Mouse (Mus musculus) neural tube, embryonic 14.5 days (tissue): Measurements from ENCODE around the gene Gad2. TPM values are rescaled to one million over a fixed set of nuclear protein-coding genes. Genes with fewer than 3 reads are reported as not detected.
A peak's percentile ranks its signal among the peaks of the same experiment; 100 is the strongest.

Experiments
- ATAC-seq: fragments of 200-750 bp; cut with Nextera tagmentation; 2 replicates; pipeline ENCODE4 v1.8.0; 2017; ENCODE audit warnings: low read depth, mild to moderate bottlenecking, moderate TSS enrichment, moderate library complexity
- H3K27ac ChIP-seq: fragments of 300-500 bp; sonication (generic); 2 replicates; pipeline ENCODE4 v1.5.1; 2014; ENCODE audit warnings: low read depth, mild to moderate bottlenecking, control low read depth, low read length, moderate library complexity, mixed read lengths
- H3K27me3 ChIP-seq: fragments of 300-500 bp; sonication (generic); 2 replicates; pipeline ENCODE4 v1.6.1; 2014; ENCODE audit warnings: low read length; ENCODE audit not compliant: control insufficient read depth, insufficient read depth
- H3K36me3 ChIP-seq: fragments of 300-500 bp; sonication (generic); 2 replicates; pipeline ENCODE4 v1.6.1; 2014; ENCODE audit warnings: low read length, mixed read lengths; ENCODE audit not compliant: control insufficient read depth, insufficient read depth
- H3K4me1 ChIP-seq: fragments of 300-500 bp; sonication (generic); 2 replicates; pipeline ENCODE4 v1.6.1; 2014; ENCODE audit warnings: low read length; ENCODE audit not compliant: control insufficient read depth, insufficient read depth
- H3K4me2 ChIP-seq: fragments of 300-500 bp; sonication (generic); 2 replicates; pipeline ENCODE4 v1.6.1; 2014; ENCODE audit warnings: mild to moderate bottlenecking, low read depth, low read length, control low read depth
- H3K4me3 ChIP-seq: fragments of 300-500 bp; sonication (generic); 2 replicates; pipeline ENCODE4 v1.5.1; 2014; ENCODE audit warnings: low read depth, low read length, control low read depth, mixed read lengths
- H3K9ac ChIP-seq: fragments of 300-500 bp; sonication (generic); replicated peaks from 2 replicates; pipeline ENCODE4 v1.6.1; 2014; ENCODE audit warnings: low read depth, mild to moderate bottlenecking, control low read depth, low read length, mixed read lengths
- H3K9me3 ChIP-seq: fragments of 300-500 bp; sonication (generic); 2 replicates; pipeline ENCODE4 v1.6.1; 2016; ENCODE audit warnings: low read length; ENCODE audit not compliant: control insufficient read depth
- WGBS: fragments of 180-500 bp; shearing (Covaris S2); extraction: QIAGEN DNeasy Blood & Tissue Kit; methylation state at CpG from one replicate; pipeline ENCODE4 v1.1.7; 2014; 5-methylcytosine and 5-hydroxymethylcytosine counted together
- polyA plus RNA-seq: library from polyadenylated mRNA; unstranded; fragments of >200 nt; fragmentation: Nextera tagmentation; extraction: Ambion mirVana; gene quantifications from 2 replicates; pipeline ENCODE4 v1.2.1, GENCODE M21; 2014

Gad2 gene
- polyA plus RNA-seq, 1 experiment from 2014 or later, result 38.5 TPM

DNA sequence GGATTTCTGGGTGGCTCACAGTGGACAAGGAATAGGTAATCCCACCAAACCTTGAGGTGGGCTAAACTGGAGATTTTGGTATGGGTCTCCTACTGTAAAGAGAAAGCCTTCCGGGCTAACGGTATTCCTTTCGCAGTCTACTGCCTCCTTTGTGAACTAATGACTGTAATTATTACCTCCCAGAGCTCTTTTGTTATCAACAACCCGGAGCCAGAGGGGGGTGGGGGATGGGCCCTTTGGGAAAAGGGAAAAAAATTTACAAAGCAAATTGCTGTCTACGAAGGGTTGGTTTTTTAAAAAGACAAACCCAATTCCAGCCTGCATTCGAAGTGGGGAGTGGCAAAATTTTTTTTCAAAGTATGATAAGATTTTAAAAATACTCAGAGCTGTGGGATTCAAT lies 2.0 kb upstream of the Gad2 start:
- Histone ChIP-seq H3K4me3 (no peak overlapping the region), H3K9me3 (no peaks in the 10 kb centered on the region)

GRCm38 (mm10) chr2:22620534-22620933 lies 1.5 kb upstream of the Gad2 start:
- peak overlapping the region; percentile 81 for H3K9ac ChIP-seq
- peak overlapping the region; percentile 67 for H3K4me2 ChIP-seq
- H3K36me3 ChIP-seq, result no peaks in the 10 kb centered on the region
- no peak for ATAC-seq
- H3K9me3 ChIP-seq, result no peaks in the 10 kb centered on the region
- H3K27me3 ChIP-seq, result peaks cover 22% of the 10 kb centered on the region
- WGBS, result 3% methylated on average over 7 of the region's 7 CpGs
- peak overlapping the region; percentile 96 for H3K27ac ChIP-seq
- H3K4me1 ChIP-seq, result peaks cover 17% of the 10 kb centered on the region; the same call in 1 of the 2 replicates
- H3K4me3 ChIP-seq, result peak overlapping the region; percentile 46; the same call in 1 of the 2 replicates

More for the DNA sequence above, 2.0 kb upstream of the Gad2 start:
- Histone ChIP-seq H3K27me3 (peaks cover 21% of the 10 kb centered on the region), H3K4me1 (peaks cover 17% of the 10 kb centered on the region; the same call in 1 of the 2 replicates), H3K36me3 (no peaks in the 10 kb centered on the region), H3K4me2 (peak overlapping the region; percentile 34; the same call in 1 of the 2 replicates), H3K27ac (peak overlapping the region; percentile 96), H3K9ac (0 out of 2 replicates have a peak overlapping the region, but pooled peaks have one; percentile 39)
- peak; percentile 12 for ATAC-seq
- WGBS, result under 1% methylated on average over 6 of the region's 6 CpGs

DNA sequence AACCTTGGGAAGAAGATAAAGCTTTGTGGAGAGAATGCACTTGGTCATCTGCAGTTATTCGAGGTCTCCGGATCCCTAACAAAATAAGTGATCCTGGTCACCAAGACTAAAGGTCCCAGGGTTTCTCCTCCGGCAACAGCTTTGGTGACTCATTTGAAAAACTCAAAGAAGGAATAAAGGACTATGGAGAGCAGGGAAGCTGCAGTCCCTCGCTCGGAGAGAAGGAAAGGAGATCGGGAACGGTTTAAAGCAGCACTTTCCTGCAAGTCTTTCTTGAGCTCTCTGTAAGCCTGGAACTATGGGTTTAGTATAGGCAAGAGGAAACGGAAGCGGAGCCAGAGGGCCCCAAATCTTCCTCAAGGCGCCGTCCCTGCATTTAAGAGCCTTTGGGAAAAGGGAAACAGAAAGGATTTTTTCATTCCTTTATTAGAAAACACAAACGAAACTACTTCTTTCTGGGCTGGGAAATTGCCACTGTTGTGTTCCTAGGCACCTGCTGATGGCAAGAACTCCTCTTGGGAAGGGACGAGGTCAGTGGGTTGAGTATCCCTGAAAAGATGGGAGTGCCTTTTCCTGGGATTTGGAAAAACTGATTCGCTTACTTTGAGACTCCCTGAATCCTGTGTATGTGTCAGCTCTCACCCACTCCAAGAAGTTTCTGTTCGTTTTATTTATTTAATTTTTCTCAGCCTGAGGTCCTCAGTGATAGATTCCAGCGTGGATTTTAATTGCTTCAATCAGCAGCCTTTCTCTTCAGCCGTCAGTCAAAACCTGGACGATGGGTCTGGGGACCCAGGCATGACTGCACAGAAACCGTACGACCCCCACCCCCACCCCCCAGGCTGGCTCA lies 802 bp upstream of the Gad2 start:
- H3K9ac ChIP-seq, result peak overlapping the region; percentile 81
- H3K36me3 ChIP-seq, result no peaks in the 10 kb centered on the region
- peaks cover 17% of the 10 kb centered on the region; the same call in 1 of the 2 replicates for H3K4me1 ChIP-seq
- H3K4me2 ChIP-seq, result peak overlapping the region; percentile 67
- H3K27ac ChIP-seq, result peak overlapping the region; percentile 96
- WGBS, result 5% methylated on average over 20 of the region's 20 CpGs
- H3K27me3 ChIP-seq, result peaks cover 24% of the 10 kb centered on the region
- H3K4me3 ChIP-seq, result peak overlapping the region; percentile 46
- no peaks in the 10 kb centered on the region for H3K9me3 ChIP-seq
- ATAC-seq, result peak; percentile 29

DNA sequence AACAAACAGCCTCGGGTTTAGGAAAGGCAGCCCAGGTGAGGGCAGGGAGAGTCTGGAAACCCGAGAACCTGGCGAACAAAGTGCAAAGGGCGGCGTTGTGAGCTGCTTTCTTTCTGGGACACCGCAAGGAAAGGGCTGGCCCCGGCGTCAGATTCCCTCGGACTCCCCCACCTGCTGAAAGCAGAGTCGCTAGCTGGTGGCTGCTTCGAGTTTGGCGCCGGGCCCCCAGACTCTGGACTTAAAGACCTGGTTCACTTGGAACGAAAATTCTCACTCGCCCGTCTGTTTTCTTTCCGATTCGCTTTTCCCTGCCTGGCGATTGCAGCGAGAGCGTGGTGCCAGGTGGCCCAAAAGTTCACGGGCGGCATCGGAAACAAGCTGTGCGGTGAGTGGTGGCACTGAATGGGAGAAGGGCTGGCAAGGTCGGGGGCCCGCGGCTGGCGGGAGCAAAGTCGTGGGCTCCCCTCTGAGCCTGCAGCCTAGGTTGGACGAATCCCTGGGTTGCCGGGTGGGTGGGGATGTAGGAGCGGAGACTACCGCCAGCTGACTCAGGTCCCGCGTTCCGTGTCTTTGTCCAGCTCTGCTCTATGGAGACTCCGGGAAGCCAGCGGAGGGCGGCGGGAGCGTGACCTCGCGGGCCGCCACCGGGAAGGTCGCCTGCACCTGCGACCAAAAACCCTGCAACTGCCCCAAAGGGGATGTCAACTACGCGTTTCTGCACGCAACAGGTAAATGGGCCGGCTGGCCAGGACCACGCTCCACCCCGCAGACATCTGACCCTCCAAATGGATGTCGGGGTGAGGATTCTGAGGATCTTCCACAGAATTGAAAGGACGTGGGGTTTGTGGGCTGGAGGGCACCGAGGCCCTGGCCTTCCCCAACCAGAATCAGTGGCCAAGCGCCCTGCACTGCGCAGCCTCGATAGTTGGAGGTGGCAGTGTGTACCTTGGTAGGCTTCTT lies 1.4 kb downstream of the Gad2 start:
- WGBS, result under 1% methylated on average over 60 of the region's 60 CpGs
- peak overlapping the region; percentile 46 for H3K4me3 ChIP-seq

DNA sequence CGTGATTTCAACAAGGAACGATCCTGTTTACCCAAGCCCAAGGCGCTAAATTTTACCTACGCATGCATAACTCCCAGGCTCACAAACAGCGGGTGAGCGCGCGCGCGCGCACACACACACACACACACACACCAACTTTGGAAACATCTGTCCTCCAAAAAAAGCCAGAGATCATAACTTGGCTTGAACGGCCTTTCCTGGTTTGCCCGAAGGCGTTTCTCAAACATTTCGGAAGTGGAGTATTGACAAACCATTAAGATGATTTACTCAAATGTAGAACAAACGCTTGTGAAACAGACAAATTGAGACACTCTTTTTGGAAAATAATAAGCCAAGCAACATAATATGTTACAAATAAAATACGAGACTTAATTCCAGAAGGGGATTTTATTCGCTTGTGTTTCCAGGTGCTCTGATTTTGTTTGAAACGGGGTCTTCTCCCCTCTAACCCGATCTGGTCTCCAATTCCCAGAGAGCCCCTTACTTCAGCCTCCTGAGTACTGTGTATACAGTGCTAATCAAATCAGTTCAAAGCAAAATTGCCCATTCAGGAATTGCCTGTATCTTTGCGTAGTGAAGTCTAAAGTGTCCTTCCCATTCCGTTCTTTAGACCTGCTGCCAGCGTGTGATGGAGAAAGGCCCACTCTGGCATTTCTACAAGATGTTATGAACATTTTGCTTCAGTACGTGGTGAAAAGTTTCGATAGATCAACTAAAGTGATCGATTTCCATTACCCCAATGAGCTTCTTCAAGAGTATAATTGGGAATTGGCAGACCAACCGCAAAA lies 2.4 kb downstream of the Gad2 start:
- ATAC-seq, result no peak
- Histone ChIP-seq H3K4me1 (peaks cover 16% of the 10 kb centered on the region; the same call in 1 of the 2 replicates), H3K27ac (peak overlapping the region; percentile 96), H3K36me3 (no peaks in the 10 kb centered on the region), H3K27me3 (peaks cover 18% of the 10 kb centered on the region), H3K4me3 (peak overlapping the region; percentile 46), H3K9ac (peak overlapping the region; percentile 81), H3K4me2 (peak overlapping the region; percentile 67), H3K9me3 (no peaks in the 10 kb centered on the region)
- 4% methylated on average over 27 of the region's 27 CpGs for WGBS

More for the DNA sequence above, 1.4 kb downstream of the Gad2 start:
- peak overlapping the region; percentile 96 for H3K27ac ChIP-seq
- no peak for ATAC-seq
- no peaks in the 10 kb centered on the region for H3K9me3 ChIP-seq
- H3K9ac ChIP-seq, result peak overlapping the region; percentile 81
- peaks cover 19% of the 10 kb centered on the region for H3K27me3 ChIP-seq
- H3K36me3 ChIP-seq, result no peaks in the 10 kb centered on the region
- H3K4me1 ChIP-seq, result peaks cover 17% of the 10 kb centered on the region; the same call in 1 of the 2 replicates
- H3K4me2 ChIP-seq, result peak overlapping the region; percentile 67

GRCm38 (mm10) chr2:22625096-22625960 lies 3.3 kb downstream of the Gad2 start:
- H3K27me3 ChIP-seq, result peaks cover 15% of the 10 kb centered on the region
- peak overlapping the region; percentile 78 for H3K27ac ChIP-seq

DNA sequence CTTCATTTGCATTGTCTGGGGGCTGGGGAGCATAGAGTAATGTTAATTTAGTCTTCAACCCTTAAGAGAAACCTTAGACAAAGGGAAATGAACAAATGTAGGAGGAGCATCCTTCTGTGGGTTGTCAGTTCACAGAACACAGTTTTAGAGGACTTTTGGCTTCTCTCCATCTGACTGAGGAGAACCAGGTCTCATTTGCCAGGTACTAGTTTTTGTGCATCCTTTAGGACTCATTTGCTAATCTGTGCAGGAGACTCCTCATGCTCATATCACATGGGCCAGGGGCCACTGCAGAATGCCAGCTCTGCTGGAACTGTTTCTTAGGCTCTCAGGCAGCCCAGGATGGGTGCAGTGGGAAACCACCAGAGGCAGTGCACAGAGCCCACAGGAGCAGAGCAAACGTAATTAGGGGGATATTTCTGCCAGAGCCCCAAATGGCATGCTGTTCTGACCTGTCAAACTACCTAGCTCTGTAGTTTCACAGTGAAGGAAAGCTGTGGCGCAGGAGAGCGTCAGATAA lies 5.2 kb downstream of the Gad2 start:
- peak overlapping the region; percentile 8; the same call in 1 of the 2 replicates for H3K9ac ChIP-seq
- H3K4me2 ChIP-seq, result peak overlapping the region; percentile 67
- peak overlapping the region; percentile 46 for H3K4me3 ChIP-seq
- no peaks in the 10 kb centered on the region for H3K36me3 ChIP-seq
- H3K9me3 ChIP-seq, result no peaks in the 10 kb centered on the region
- H3K27me3 ChIP-seq, result peaks cover 12% of the 10 kb centered on the region
- ATAC-seq, result peak; percentile 48
- peaks cover 3% of the 10 kb centered on the region; the same call in 1 of the 2 replicates for H3K4me1 ChIP-seq
- 24% methylated on average over 3 of the region's 3 CpGs for WGBS
- peak overlapping the region; percentile 78; the same call in 1 of the 2 replicates for H3K27ac ChIP-seq

More at GRCm38 (mm10) chr2:22625096-22625960, 3.3 kb downstream of the Gad2 start:
- H3K4me3 ChIP-seq, result peak overlapping the region; percentile 46
- H3K36me3 ChIP-seq, result no peaks in the 10 kb centered on the region
- H3K9ac ChIP-seq, result peak overlapping the region; percentile 81
- H3K4me1 ChIP-seq, result peaks cover 14% of the 10 kb centered on the region
- no peak for ATAC-seq
- H3K4me2 ChIP-seq, result peak overlapping the region; percentile 67
- H3K9me3 ChIP-seq, result no peaks in the 10 kb centered on the region
- 6% methylated on average over 16 of the region's 16 CpGs for WGBS
